Mouse (Mus musculus) testis, adult 2 months (tissue): Measurements from ENCODE around the gene Nova2.

Source experiments
- CTCF ChIP-seq: fragments of 200-500 bp; IDR thresholded peaks from 2 replicates; pipeline ENCODE4 v1.5.1; 2012; ENCODE audit warnings: low read depth, mild to moderate bottlenecking, inconsistent platforms, low read length, moderate library complexity; ENCODE audit not compliant: control insufficient read depth, insufficient read depth, insufficient replicate concordance
- POLR2A ChIP-seq: fragments of 200-500 bp; IDR thresholded peaks from 2 replicates; pipeline ENCODE4 v1.6.1; 2012; ENCODE audit warnings: low read depth, mild to moderate bottlenecking, inconsistent platforms, low read length, moderate library complexity; ENCODE audit not compliant: control insufficient read depth

DNA sequence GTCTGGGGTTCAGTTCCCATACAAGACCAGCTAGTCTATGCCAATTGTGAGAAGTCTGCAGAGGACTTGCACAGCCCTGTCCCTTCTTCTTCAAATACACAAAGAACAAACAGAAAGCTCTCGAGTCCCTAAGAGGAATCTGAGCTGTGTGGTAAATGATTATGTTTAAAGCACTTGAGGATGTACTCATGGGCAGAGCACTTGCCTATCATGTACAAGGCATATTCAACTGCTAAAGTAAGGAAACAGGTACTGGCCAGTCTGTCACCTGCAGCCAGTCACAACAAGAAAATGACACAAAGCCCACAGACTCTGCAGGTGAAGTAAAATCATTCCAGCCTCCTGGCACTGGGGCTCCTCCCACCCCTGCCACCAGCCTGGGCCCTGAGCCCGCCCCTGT, 25.2 kb upstream of the Nova2 start:
- TF ChIP-seq POLR2A (no peak), CTCF (no peak)
